Mouse (Mus musculus): ENCODE measurements around the gene Pkp4. TPM values are rescaled to one million over a fixed set of nuclear protein-coding genes. Genes with fewer than 3 reads are reported as not detected.

Gene Pkp4
- polyA plus RNA-seq, 2 experiments, result 5.2 to 8.9 TPM

- H3K36me3 ChIP-seq (replicated peaks; ENCODE audit: control insufficient read depth, insufficient read depth, low read depth), result no peaks in the 10 kb centered on the region; the same call in 1 of the 2 replicates
- no peak overlapping the region for H3K4me2 ChIP-seq (ENCODE audit: low read depth)
- DNase-seq (ENCODE audit: low read depth in 3 of 3, low spot score in 3 of 3) (no peak), ATAC-seq (ENCODE audit: insufficient read depth) (no peak)
- 78% methylated on average over 1 of the region's 1 CpGs for WGBS (ENCODE audit: insufficient replicate concordance)
- no peak overlapping the region for H3K9ac ChIP-seq (replicated peaks)
- H3K27ac ChIP-seq, result no peak overlapping the region
- no peaks in the 10 kb centered on the region for H3K9me3 ChIP-seq (ENCODE audit: control insufficient read depth, low read length)
- no peak overlapping the region for H3K4me3 ChIP-seq (ENCODE audit: insufficient read depth in 1 of 2, low read depth in 2 of 2, low read length in 2 of 2)
- H3K27me3 ChIP-seq (ENCODE audit: control insufficient read depth, insufficient read depth, low read length), result no peaks in the 10 kb centered on the region
- TF ChIP-seq CTCF (IDR thresholded peaks at IDR 0.05; ENCODE audit: low read depth) (no peak), EP300 (IDR thresholded peaks at IDR 0.05; ENCODE audit: low read depth) (no peak)
- no peaks in the 10 kb centered on the region for H3K4me1 ChIP-seq (replicated peaks; ENCODE audit: control insufficient read depth in 2 of 2, insufficient read depth in 2 of 2, low read length in 1 of 2)
These were observed 180.2 kb downstream of the Pkp4 start for GRCm38 (mm10) chr2:59340878-59341277.

GRCm38 (mm10) chr2:59342591-59343210 lies 182.1 kb downstream of the Pkp4 start:
- H3K4me2 ChIP-seq (ENCODE audit: low read depth), result no peak overlapping the region
- ATAC-seq (ENCODE audit: insufficient read depth), result no peak
- no peak for DNase-seq (ENCODE audit: low read depth in 3 of 3, low spot score in 3 of 3)
- H3K27ac ChIP-seq, result no peak overlapping the region
- no peak overlapping the region for H3K9ac ChIP-seq (replicated peaks)
- H3K4me1 ChIP-seq (replicated peaks; ENCODE audit: control insufficient read depth in 2 of 2, insufficient read depth in 2 of 2, low read length in 1 of 2), result no peaks in the 10 kb centered on the region
- WGBS (ENCODE audit: insufficient replicate concordance), result 72% methylated on average over 6 of the region's 6 CpGs
- no peak for TF ChIP-seq CTCF (IDR thresholded peaks at IDR 0.05; ENCODE audit: low read depth)
- no peak for TF ChIP-seq EP300 (IDR thresholded peaks at IDR 0.05; ENCODE audit: low read depth)
- H3K9me3 ChIP-seq (ENCODE audit: control insufficient read depth, low read length), result no peaks in the 10 kb centered on the region
- no peak overlapping the region for H3K4me3 ChIP-seq (ENCODE audit: insufficient read depth in 1 of 2, low read depth in 2 of 2, low read length in 2 of 2)
- H3K36me3 ChIP-seq (replicated peaks; ENCODE audit: control insufficient read depth, insufficient read depth, low read depth), result no peaks in the 10 kb centered on the region; the same call in 1 of the 2 replicates
- H3K27me3 ChIP-seq (ENCODE audit: control insufficient read depth, insufficient read depth, low read length), result no peaks in the 10 kb centered on the region

- DNase-seq (ENCODE audit: low read depth in 3 of 3, low spot score in 3 of 3) (no peak), ATAC-seq (ENCODE audit: insufficient read depth) (no peak)
- H3K27ac ChIP-seq, result no peak overlapping the region
- no peak overlapping the region for H3K4me2 ChIP-seq (ENCODE audit: low read depth)
- no peaks in the 10 kb centered on the region; the same call in 1 of the 2 replicates for H3K36me3 ChIP-seq (replicated peaks; ENCODE audit: control insufficient read depth, insufficient read depth, low read depth)
- H3K9me3 ChIP-seq (ENCODE audit: control insufficient read depth, low read length), result no peaks in the 10 kb centered on the region
- TF ChIP-seq CTCF (IDR thresholded peaks at IDR 0.05; ENCODE audit: low read depth) (no peak), EP300 (IDR thresholded peaks at IDR 0.05; ENCODE audit: low read depth) (no peak)
- H3K9ac ChIP-seq (replicated peaks), result no peak overlapping the region
- H3K4me3 ChIP-seq (ENCODE audit: insufficient read depth in 1 of 2, low read depth in 2 of 2, low read length in 2 of 2), result no peak overlapping the region
- no peaks in the 10 kb centered on the region for H3K27me3 ChIP-seq (ENCODE audit: control insufficient read depth, insufficient read depth, low read length)
- WGBS (ENCODE audit: insufficient replicate concordance), result 74% methylated on average over 11 of the region's 11 CpGs
- H3K4me1 ChIP-seq (replicated peaks; ENCODE audit: control insufficient read depth in 2 of 2, insufficient read depth in 2 of 2, low read length in 1 of 2), result no peaks in the 10 kb centered on the region
These were observed 183.2 kb downstream of the Pkp4 start for GRCm38 (mm10) chr2:59343834-59344233.

GRCm38 (mm10) chr2:59344699-59345098 lies 184.0 kb downstream of the Pkp4 start:
- no peak overlapping the region for H3K9ac ChIP-seq (replicated peaks)
- DNase-seq (ENCODE audit: low read depth in 3 of 3, low spot score in 3 of 3) (no peak), ATAC-seq (ENCODE audit: insufficient read depth) (no peak)
- no peaks in the 10 kb centered on the region; the same call in 1 of the 2 replicates for H3K36me3 ChIP-seq (replicated peaks; ENCODE audit: control insufficient read depth, insufficient read depth, low read depth)
- no peaks in the 10 kb centered on the region for H3K4me1 ChIP-seq (replicated peaks; ENCODE audit: control insufficient read depth in 2 of 2, insufficient read depth in 2 of 2, low read length in 1 of 2)
- H3K27ac ChIP-seq, result no peak overlapping the region
- no peaks in the 10 kb centered on the region for H3K9me3 ChIP-seq (ENCODE audit: control insufficient read depth, low read length)
- H3K4me2 ChIP-seq (ENCODE audit: low read depth), result no peak overlapping the region
- TF ChIP-seq EP300 (IDR thresholded peaks at IDR 0.05; ENCODE audit: low read depth) (no peak), CTCF (IDR thresholded peaks at IDR 0.05; ENCODE audit: low read depth) (no peak)
- no peak overlapping the region for H3K4me3 ChIP-seq (ENCODE audit: insufficient read depth in 1 of 2, low read depth in 2 of 2, low read length in 2 of 2)
- 80% methylated on average over 13 of the region's 13 CpGs for WGBS (ENCODE audit: insufficient replicate concordance)
- no peaks in the 10 kb centered on the region for H3K27me3 ChIP-seq (ENCODE audit: control insufficient read depth, insufficient read depth, low read length)

- DNase-seq (ENCODE audit: low read depth in 3 of 3, low spot score in 3 of 3), result no peak
- no peaks in the 10 kb centered on the region for H3K27me3 ChIP-seq (ENCODE audit: control insufficient read depth, insufficient read depth, low read length)
- ATAC-seq (ENCODE audit: insufficient read depth), result no peak
- WGBS (ENCODE audit: insufficient replicate concordance), result 80% methylated on average over 11 of the region's 11 CpGs
- no peaks in the 10 kb centered on the region; the same call in 1 of the 2 replicates for H3K36me3 ChIP-seq (replicated peaks; ENCODE audit: control insufficient read depth, insufficient read depth, low read depth)
- H3K4me2 ChIP-seq (ENCODE audit: low read depth), result no peak overlapping the region
- no peak overlapping the region for H3K4me3 ChIP-seq (ENCODE audit: insufficient read depth in 1 of 2, low read depth in 2 of 2, low read length in 2 of 2)
- TF ChIP-seq EP300 (IDR thresholded peaks at IDR 0.05; ENCODE audit: low read depth) (no peak), CTCF (IDR thresholded peaks at IDR 0.05; ENCODE audit: low read depth) (no peak)
- H3K9ac ChIP-seq (replicated peaks), result no peak overlapping the region
- H3K27ac ChIP-seq, result no peak overlapping the region
- H3K9me3 ChIP-seq (ENCODE audit: control insufficient read depth, low read length), result no peaks in the 10 kb centered on the region
- H3K4me1 ChIP-seq (replicated peaks; ENCODE audit: control insufficient read depth in 2 of 2, insufficient read depth in 2 of 2, low read length in 1 of 2), result no peaks in the 10 kb centered on the region
These were observed 184.6 kb downstream of the Pkp4 start for GRCm38 (mm10) chr2:59345141-59345839.
